Mouse (Mus musculus): ENCODE measurements around the gene Ppm1a.
"Not testable (repeated sequence)": the region's sequence is repeated elsewhere in the genome, so short reads cannot be mapped to it uniquely, and the experiment has no call there.

The Ppm1a gene

DNA sequence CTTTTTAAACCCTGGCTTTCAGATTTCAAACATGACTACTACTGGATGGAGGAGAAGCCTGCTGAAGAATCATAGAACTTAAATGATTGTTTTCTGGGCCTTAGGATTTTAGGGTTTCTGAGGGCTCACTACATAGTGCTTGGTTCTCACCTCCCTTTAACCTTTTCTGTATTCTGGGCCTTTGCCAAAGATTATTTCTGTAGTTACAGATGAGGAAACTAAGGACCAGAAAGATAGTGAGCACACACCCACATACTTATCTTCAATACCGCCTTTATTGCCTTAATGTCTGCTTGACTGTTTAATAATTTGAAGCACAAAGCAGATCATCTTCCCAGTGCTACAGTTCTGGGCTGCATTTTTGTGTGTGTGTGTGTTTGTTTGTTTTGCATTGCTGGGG lies 5.2 kb downstream of the Ppm1a start:
- no peak for DNase-seq

DNA sequence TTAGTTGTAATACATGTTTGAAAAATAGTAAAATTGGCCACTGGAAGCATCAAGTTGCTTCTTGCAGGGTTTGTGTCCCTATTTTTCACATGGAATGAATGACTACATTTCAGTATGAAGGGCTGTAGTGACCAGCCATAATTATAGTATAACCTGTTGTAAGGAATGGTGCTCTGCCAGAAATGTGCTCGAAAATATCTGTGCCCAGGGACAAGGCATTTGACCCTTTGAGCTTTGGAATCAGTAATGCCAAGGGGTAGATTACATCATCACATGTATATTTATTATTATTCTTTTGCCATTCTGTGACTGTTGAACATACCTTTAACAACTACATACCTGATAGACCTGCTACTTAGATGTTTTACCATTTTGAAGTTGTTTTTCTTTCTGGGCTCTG lies 5.9 kb downstream of the Ppm1a start:
- DNase-seq, result no peak

DNA sequence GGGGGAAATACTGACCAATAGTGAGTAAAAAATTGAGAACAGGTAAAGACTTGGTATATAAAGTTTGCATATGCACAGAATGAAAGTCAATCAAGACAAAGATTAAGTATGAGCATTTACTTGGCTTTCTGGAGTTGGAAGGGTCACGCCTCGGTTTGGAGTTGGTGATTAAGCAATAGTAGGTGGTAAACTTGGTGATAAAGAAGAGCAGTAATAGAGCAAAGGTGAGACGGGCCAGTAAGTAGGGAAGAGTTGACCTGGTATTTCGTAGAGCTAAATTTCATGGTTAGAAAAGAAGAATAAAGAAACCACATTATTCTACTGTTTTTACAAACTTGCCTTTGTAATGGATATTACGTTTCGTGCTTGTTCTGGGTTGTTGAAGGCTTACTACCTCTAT lies 10.6 kb downstream of the Ppm1a start:
- DNase-seq, result no peak

DNA sequence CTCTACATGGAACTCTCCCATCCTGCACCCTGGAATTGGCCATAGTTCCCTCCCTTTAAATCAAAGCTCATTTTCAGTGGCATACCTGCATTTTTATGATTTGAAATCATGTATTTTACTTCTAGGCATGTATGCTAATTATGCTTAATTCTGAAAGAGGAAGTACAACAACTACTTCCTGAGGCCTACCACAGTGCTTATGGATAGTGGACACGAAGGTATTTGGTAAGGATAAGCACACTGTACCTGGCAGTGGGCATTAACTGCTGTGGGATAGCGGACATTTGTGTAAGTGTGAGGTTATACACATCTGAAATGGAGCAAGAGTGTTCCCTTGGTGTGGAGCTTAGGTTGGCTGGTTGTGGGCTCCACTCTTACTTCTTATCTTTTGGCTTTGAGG lies 11.0 kb downstream of the Ppm1a start:
- DNase-seq, result no peak

GRCm38 (mm10) chr12:72769546-72770230 lies 12.4 kb downstream of the Ppm1a start:
- no peak for DNase-seq

DNA sequence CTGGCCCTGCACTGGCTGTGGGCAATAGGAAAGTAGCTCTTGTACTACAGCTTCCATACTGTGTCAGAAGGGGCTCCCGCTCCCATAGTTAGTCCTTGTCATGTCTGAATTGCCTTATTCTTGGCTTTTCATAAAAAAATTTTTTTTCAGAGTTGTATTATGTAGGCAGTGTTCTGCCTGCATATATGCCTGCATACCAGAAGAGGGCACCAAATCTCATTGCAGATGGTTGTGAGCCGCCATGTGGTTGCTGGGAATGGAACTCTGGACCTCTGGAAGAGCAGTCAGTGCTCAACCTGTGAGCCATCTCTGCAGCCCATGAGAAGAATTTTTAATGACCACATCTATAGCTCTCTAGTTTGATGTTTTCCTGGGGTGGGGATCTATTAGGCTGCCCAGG lies 13.9 kb downstream of the Ppm1a start:
- DNase-seq, result no peak

GRCm38 (mm10) chr12:72771711-72772110 lies 14.5 kb downstream of the Ppm1a start:
- no peak for DNase-seq

GRCm38 (mm10) chr12:72773921-72774320 lies 16.7 kb downstream of the Ppm1a start:
- no peak for DNase-seq

DNA sequence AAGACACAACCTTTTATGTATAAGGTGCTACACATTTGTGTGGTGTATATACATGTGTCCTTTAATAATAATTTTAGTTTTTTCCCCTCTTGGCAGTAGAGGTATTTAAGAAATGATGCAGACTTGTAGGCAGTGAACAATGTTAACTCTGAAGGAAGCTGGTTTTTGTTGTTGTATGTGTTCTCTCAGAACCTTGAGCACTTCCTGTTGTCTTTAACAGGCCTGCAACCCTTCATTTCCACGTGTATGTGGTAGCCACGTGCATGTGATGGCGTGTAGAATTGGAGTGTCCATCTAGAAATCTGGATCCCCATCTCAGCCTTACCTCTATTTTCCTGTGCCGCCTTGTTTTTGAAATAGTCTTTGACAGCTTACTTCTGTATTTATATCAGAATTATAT lies 20.0 kb downstream of the Ppm1a start:
- no peak for DNase-seq

- no peak for DNase-seq
Observed at GRCm38 (mm10) chr12:72780136-72780535, 22.9 kb downstream of the Ppm1a start.

- not testable (repeated sequence) for DNase-seq
Observed at GRCm38 (mm10) chr12:72782786-72783185, 25.5 kb downstream of the Ppm1a start.

DNA sequence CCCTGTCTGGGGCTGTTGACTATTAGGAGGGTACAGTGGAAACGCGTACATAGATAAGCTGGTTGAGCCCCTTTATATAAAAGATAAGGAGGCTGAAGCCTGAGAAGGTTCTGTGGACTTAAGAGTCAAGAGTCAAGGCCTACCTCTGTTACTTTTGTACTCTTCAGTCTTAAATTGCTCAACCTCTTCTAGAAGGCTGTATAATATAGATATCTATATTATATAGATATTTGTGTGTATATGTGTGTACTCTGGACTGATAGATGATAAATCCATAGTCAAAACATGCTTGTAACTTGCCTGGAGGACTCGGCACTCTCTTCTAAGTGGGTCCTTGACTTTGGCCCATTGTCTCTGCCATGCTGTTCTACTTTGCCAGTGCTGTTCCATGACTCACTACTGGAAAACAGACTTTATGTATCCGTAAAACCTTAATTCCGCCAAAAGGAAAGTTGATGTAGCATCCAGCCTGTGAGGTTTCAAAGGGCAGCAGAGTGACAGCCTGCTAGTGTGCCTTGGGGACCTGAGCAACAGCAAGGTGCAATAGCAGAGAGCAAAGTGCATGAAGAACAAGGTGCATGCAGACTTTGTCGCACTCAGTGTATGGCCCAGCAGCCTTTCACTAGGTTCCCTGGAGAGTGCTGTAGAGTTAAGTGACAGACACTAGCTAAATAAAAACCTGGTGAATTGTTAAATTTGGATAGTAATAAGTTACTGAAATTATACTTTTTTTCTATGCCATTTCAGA lies 28.1 kb downstream of the Ppm1a start:
- DNase-seq, result peak; percentile 17

- peak; percentile 38 for DNase-seq
Observed at GRCm38 (mm10) chr12:72786551-72786950, 29.3 kb downstream of the Ppm1a start.

- DNase-seq, result no peak
Observed at GRCm38 (mm10) chr12:72786986-72787385, 29.7 kb downstream of the Ppm1a start.

GRCm38 (mm10) chr12:72790538-72790937 lies 33.3 kb downstream of the Ppm1a start:
- no peak for DNase-seq

- no peak for DNase-seq
Observed at GRCm38 (mm10) chr12:72792320-72793091, 35.3 kb downstream of the Ppm1a start.

DNA sequence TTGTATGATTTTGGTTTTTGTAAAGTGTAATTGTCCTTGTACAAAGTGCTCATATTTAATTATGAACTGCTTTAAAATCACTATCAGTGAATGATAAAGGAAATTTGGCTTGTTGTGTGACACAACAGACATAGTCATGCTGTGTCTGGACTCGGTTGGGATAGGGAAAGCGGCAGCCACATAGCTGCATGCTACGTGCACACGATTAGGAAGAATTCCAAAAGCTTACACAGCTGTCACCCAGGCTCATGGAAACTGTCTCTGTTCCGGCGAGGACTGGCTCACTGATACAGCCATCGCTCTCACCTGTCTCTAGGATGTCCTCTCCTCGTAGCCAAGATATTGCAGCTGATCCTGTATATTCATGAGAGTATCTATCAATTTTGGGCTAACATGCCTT lies 36.7 kb downstream of the Ppm1a start:
- DNase-seq, result no peak

DNA sequence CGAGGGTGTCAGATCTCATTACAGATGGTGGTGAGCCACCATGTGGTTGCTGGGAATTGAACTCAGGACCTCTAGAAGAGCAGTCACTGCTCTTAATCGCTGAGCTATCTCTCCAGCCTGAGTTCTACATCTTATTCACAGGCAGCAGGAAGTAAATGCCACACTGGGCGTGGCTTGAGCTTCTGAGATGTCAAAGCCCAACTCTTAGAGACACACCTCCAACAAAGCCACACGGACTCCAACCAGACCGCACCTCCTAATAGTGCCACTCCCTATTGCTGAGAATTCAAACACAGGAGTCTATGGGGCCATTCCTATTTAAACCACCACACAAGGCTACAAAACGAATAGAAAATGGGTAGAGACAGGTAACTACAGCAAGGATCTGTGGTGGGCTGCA lies 52.5 kb downstream of the Ppm1a start:
- DNase-seq, result no peak

GRCm38 (mm10) chr12:72811588-72811987 lies 54.3 kb downstream of the Ppm1a start:
- DNase-seq, result no peak

DNA sequence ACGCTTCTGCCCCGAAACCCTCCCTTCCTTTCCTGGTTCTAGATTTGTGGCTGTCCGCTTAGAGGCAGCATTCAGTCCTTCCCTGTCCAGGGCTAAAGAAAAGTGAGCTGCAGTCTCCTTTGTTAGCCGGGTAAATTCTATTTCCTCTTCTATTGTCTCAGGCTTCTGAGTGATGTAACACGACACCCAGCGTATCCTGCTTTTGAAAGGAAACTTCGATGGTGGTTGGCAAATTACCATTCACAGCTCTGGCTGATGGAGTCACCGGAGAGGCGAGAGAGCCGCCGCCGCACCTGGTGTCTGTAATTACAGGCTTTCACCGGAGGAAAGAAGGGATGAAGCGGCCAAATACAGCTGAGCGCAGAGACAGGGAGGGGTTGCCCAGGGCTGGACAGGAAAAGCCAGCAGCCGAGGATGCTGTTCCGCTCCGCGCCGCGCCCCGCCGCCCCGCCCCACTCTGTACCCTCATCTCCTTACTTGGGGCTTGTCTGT lies 63.7 kb downstream of the Ppm1a start:
- peak; percentile 40 for DNase-seq

GRCm38 (mm10) chr12:72821589-72821988 lies 64.3 kb downstream of the Ppm1a start:
- DNase-seq, result no peak

DNA sequence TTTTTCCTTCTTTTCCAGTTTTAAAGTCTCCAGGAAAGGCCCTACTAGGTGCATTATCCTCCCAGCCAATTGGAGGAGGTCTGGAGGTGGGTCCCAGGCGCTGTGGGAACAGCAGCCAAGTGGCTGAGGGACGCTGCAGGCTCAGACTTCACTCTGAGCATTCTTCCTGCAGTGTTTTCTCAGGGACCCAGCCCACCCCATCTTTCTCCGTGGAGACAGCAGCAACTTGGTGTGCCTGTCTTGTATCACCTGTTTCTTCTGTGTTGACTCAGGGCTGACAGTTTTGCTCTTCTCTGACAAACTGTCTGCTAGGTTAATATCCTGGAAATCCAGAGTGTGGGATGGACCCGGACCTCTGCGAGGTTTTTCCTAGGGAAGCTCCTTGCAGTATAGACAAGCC lies 68.4 kb downstream of the Ppm1a start:
- DNase-seq, result no peak

- no peak for DNase-seq
Observed at GRCm38 (mm10) chr12:72828846-72829556, 71.7 kb downstream of the Ppm1a start.

All from kidney, postnatal 10 days (tissue).